Mouse (Mus musculus) frontal cortex, postnatal 36 days (tissue): ENCODE results near the gene Ak1.

Experiments used
- DNase-seq, 2 experiments: peaks; one replicate each; pipeline ENCODE4 v3.0.0; 2022; ENCODE audit warnings: low spot score in 2 of 2

Ak1 gene

DNA sequence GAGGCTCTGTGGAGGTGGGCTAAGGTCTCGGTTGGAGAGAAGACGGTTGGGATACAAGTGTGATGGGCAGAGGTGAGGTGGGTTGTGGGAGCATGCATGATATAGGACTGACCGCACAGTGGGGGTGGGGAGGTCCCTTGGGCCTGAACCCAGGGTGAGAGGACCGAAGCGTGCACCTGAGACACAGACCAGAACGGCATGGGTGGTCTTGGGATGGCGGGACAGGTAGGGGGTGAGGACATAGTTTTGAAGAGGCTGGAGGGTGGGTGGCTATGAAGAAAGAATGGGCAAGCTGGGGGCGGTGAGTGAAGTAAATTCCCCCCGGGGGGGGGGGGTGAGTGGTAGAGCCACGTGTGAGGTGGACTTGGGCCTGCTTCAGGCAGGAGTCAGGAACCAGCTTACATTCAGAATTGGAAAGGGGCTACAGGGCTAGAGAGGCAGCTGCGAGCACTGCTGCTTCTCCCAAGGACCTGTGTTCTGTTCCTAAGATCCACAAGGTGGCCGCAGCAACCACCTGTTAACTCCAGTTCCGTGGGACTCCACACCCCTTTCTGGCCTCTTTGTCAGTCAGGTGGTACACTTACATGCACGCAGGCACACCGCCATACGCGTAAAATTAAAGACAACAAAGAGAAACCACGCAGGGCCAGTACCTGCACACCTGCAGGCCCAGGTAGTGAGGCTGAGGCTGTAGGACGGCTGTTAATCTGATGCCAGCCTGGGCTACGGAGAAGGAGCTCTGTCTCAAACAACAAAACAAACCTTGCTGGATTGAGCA, 5.9 kb downstream of the Ak1 start:
- peak in 1 of 2 experiments; percentile 28 for DNase-seq

DNA sequence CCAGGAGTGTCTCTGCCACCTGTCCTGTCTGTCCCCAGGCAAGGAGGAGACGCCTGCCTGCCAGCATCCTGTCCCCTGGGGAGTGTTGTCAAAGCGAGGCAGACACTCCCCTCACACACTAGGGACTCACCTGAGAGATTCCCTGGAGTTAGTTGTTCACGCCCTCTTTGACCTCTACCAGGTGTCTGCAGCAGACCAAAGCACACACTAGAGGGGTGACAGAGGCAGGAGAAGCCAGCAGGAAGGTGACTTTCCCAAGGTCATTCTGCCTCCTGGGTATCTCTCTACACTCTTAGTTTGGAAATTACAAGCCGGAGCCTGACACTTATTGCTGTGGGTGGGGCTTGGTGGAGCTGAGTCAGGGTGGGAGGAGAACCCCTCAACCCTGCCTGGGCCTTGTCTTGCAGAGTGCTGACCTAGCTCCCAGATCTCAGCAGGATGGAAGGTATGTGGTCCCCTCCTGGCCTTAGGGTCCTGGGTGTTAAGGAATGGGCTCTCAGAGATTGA, 6.5 kb downstream of the Ak1 start:
- DNase-seq: no peak

GRCm38 (mm10) chr2:32628729-32629128, 7.2 kb downstream of the Ak1 start:
- peak; percentile 70 to 78 for DNase-seq

- peak; percentile 51 to 53 for DNase-seq
Observed at GRCm38 (mm10) chr2:32629276-32629976, 7.9 kb downstream of the Ak1 start.

GRCm38 (mm10) chr2:32630036-32630435, 8.5 kb downstream of the Ak1 start:
- no peak for DNase-seq

- no peak for DNase-seq
Observed at GRCm38 (mm10) chr2:32631046-32631445, 9.5 kb downstream of the Ak1 start.

GRCm38 (mm10) chr2:32631737-32632394, 10.3 kb downstream of the Ak1 start:
- DNase-seq: peak; percentile 73 to 74

DNA sequence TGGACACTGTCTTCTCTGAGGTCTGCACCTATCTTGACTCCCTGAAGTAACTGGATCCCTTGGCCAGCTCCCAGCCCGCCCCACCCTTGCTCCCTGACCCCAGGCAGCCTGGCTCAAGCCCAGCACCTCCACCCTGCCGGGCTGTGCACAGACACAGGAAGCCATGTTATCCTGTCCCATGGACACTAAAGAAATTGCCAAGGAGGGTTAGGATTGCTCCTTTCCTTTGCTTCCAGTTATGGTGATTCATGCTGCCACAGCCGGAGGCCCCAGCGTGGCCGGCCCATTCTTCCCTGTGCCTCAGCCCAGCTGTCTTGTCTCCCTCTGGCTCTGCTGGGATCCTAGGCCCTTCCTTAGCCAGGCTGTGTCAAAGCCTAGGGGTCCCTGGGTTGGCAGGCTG, 12.1 kb downstream of the Ak1 start:
- no peak for DNase-seq

GRCm38 (mm10) chr2:32634277-32635105, 12.9 kb downstream of the Ak1 start:
- DNase-seq: no peak

DNA sequence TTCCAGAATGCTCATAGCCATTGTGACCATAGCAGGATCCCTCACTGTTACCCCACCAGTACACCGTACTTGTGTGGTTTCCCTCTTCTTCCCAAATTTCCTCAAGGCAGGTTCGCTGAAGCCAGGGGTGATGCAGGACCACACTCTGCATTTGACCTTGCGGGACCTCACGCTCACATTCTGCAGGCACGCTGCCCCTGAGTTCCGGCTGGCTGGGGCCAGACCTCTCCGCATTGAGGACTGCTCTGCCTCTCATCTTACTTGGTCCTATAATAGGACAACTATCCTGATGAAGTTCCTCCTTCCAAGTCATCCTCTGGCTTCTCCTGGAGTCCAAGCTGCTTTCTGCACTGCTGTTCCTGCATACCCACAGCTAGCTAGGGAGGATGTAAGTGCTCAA, 15.1 kb downstream of the Ak1 start:
- no peak for DNase-seq

GRCm38 (mm10) chr2:32637778-32638281, 16.3 kb downstream of the Ak1 start:
- no peak for DNase-seq

GRCm38 (mm10) chr2:32639632-32640031, 18.1 kb downstream of the Ak1 start:
- no peak for DNase-seq

GRCm38 (mm10) chr2:32640550-32641051, 19.0 kb downstream of the Ak1 start:
- no peak for DNase-seq

GRCm38 (mm10) chr2:32641810-32642209, 20.3 kb downstream of the Ak1 start:
- DNase-seq: no peak

DNA sequence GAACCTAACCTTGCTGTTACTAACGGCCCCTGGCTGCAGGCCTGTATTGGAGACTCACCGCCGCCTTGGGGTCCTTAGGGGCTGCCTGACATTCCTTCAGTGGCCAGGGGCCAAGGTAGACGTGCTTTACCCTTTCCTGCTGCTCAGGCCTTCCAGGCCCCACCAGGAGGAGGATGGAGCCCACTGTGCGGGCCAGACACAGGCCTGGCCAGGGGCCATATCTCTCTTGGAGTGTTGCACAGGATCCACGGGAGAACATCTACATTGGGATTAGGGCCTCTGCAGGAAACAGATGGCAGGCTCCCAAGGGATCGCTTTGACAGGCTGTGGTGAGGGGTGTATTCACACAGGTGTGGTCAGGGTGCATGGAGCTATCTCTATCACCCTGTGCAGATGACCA, 21.3 kb downstream of the Ak1 start:
- no peak for DNase-seq

DNA sequence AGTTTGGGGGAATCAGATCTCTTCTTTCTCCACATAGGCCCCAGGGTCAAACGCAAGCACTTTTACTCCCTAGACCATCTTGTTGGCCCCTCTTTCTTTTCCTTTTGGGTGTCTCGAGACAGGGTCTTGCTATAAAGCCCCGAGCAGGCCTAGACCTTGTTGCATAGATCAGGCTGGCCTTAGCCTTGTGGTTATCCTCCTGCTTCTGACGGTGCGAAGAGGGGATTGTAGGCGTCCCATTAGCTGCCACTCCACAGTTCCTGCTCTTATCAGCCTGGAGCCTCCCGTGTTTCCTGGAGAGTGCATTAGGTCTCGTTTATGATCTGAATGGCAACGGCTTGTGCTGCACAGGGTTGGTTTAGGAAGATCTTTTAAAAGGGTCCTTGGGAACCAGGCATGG, 22.5 kb downstream of the Ak1 start:
- DNase-seq: no peak

DNA sequence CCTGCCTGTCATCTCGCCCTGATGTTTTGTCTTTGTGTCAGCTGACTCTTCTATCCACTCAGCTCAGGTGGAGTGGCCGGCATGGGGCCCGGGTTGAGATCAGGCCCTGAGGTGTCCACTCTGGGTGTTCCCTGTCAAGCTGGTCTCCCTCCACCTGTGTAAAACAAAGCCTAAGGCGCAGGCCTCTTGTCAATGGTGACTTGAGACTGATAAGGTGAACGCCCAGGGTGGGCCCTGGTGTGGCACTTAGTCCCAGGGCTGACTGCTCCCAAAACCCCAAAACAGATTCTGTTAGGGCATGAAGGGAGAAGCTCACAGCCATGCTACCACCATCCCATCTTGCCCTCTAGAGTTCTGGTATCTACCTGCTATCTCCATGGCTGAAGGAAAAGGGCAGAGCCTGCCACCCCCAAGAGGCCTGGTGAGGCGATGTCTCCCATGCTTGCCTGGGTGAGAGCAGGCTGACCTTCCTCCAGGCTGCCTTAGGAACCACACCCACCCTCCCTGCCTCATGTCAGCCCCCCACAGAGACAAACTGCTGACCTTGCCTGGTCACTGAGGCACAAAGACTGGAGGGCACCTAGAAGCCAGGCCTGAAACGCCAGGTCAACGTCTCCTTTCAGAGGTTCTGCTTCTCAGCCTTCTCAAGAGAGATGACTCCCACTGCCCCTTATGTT, 23.4 kb downstream of the Ak1 start:
- no peak for DNase-seq

DNA sequence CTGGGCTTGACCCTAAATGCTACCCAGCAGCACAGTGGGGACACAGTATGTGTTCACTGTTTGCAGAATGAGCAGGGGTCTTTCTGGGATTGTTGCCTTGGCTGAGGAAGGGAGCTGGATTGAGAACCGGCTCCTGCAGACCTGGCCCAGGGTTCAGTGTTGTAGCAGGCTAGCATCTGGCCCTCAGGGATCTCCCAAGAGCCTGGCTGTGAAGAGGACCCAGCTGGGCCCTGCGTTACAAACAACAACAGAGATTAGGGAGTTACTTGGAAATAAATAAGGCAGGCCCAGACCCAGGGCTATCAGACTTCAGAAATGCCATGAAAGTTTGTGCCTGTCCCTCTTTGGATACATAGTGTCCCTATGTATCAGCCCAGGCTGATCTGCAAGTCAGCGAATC, 24.1 kb downstream of the Ak1 start:
- DNase-seq: no peak

- DNase-seq: no peak
Observed at GRCm38 (mm10) chr2:32646379-32647056, 25.0 kb downstream of the Ak1 start, which contains the start of gene Eng. Eng (plus strand) TSS chr2:32646595.

- no peak for DNase-seq
Observed at GRCm38 (mm10) chr2:32647366-32647765, 25.8 kb downstream of the Ak1 start.
